16 mouse cellular contexts compared by ENCODE assay signal in genomic region chr12:85430434-85430833, GRCm38 (mm10). TPM values are rescaled to one million over a fixed set of nuclear protein-coding genes. Genes with fewer than 3 reads are reported as not detected.
DNase-seq lines count a peak whose midpoint lies in the region; ATAC-seq and TF ChIP-seq lines count a peak whose summit lies in the region.
"Had no signal": no experiment of that assay in that cellular context is flagged by ENCODE, and none has a peak within 500 bp of the region (broad histone marks: within the 10 kb centered on the region; RNA-seq: fewer than 3 reads in every experiment).

No protein-coding gene starts in this region.

- H3K4me2 ChIP-seq in lung, postnatal 0 days (replicated peaks; ENCODE audit: low read depth, low read length), result no peak overlapping the region
- H3K4me2 ChIP-seq in stomach, postnatal 0 days (replicated peaks; ENCODE audit: low read depth), result no peak overlapping the region
- H3K4me2 ChIP-seq: limb, embryonic 13.5 days had no signal

- H3K9ac ChIP-seq in lung, postnatal 0 days (replicated peaks; ENCODE audit: low read depth), result no peak overlapping the region
- H3K9ac ChIP-seq in stomach, postnatal 0 days (ENCODE audit: low read length), result no peak overlapping the region
- H3K9ac ChIP-seq: limb, embryonic 13.5 days had no signal

- H3K27me3 ChIP-seq in lung, postnatal 0 days (replicated peaks; ENCODE audit: insufficient read depth, low read length), result no peaks in the 10 kb centered on the region
- no peaks in the 10 kb centered on the region for H3K27me3 ChIP-seq in stomach, postnatal 0 days (ENCODE audit: control insufficient read depth, insufficient read depth, low read length)
- H3K27me3 ChIP-seq: limb, embryonic 13.5 days had no signal

- peak; percentile 32 for TF ChIP-seq CTCF in lung, postnatal 0 days (IDR thresholded peaks at IDR 0.05)
- TF ChIP-seq CTCF in stomach, postnatal 0 days (IDR thresholded peaks at IDR 0.05; ENCODE audit: low read depth), result peak; percentile 15; the same call in 1 of the 2 replicates

- H3K36me3 ChIP-seq in lung, postnatal 0 days (ENCODE audit: insufficient read depth, low read length), result no peaks in the 10 kb centered on the region
- no peaks in the 10 kb centered on the region for H3K36me3 ChIP-seq in stomach, postnatal 0 days (ENCODE audit: control insufficient read depth, insufficient read depth, low read length)
- H3K36me3 ChIP-seq: forebrain, embryonic 10.5 days; limb, embryonic 13.5 days had no signal

- ATAC-seq in lung, postnatal 0 days, result peak; percentile 38; the same call in 1 of the 2 replicates
- ATAC-seq in megakaryocyte, adult 5-6 weeks (ENCODE audit: poor library complexity, severe bottlenecking), result peak; percentile 56
- peak; percentile 56 for ATAC-seq in stomach, postnatal 0 days (ENCODE audit: low FRiP score, low TSS enrichment)

- peaks cover 5% of the 10 kb centered on the region; the same call in 1 of the 2 replicates for H3K4me1 ChIP-seq in lung, postnatal 0 days (ENCODE audit: insufficient read depth, low read depth, low read length)
- H3K4me1 ChIP-seq in stomach, postnatal 0 days (replicated peaks; ENCODE audit: control insufficient read depth, insufficient read depth), result no peaks in the 10 kb centered on the region; the same call in 1 of the 2 replicates

- no peak for TF ChIP-seq EP300 in lung, postnatal 0 days (IDR thresholded peaks at IDR 0.05)
- TF ChIP-seq EP300 in stomach, postnatal 0 days (optimal IDR thresholded peaks at IDR 0.05), result no peak

- intact Hi-C loops in gastrocnemius, postnatal 14 days (cut with DNase I; ENCODE audit: low total_unique reads), result loop anchor here (10.0 kb wide), 1 partner anchor 54 kb away; no protein-coding TSS in a partner anchor

- no peaks in the 10 kb centered on the region for H3K9me3 ChIP-seq in lung, postnatal 0 days (ENCODE audit: low read length)
- H3K9me3 ChIP-seq in stomach, postnatal 0 days (ENCODE audit: control insufficient read depth, low read length), result no peaks in the 10 kb centered on the region
- H3K9me3 ChIP-seq: forebrain, embryonic 10.5 days; limb, embryonic 13.5 days; megakaryocyte, embryonic 14.5 days had no signal

- 27% methylated on average over 6 of the region's 6 CpGs for WGBS in lung, postnatal 0 days
- 28% methylated on average over 6 of the region's 6 CpGs for WGBS in stomach, postnatal 0 days

- H3K4me3 ChIP-seq in lung, postnatal 0 days (ENCODE audit: low read depth, low read length), result no peak overlapping the region
- no peak overlapping the region for H3K4me3 ChIP-seq in stomach, postnatal 0 days (ENCODE audit: low read depth, low read length)
- H3K4me3 ChIP-seq: forebrain, embryonic 10.5 days; gastrocnemius, adult 2 months; limb, embryonic 13.5 days; megakaryocyte, embryonic 14.5 days had no signal

- DNase-seq in lung, postnatal 0 days (ENCODE audit: low spot score), result peak; percentile 39
- no peak for DNase-seq in lung, postnatal 10 days
- DNase-seq in T-cell, adult 2 months (ENCODE audit: low spot score), result peak; percentile 53
- peak; percentile 59 for DNase-seq in stomach, postnatal 0 days (ENCODE audit: low spot score)
- no peak for DNase-seq in gastrocnemius, postnatal 14 days
- no peak for DNase-seq in embryo, embryonic 10.5 days (ENCODE audit: low spot score)
- DNase-seq: adrenal gland, adult 8-10 months; gastrocnemius, adult 2 months; heart, postnatal 10 days; kidney, adult 18-20 months; layer of hippocampus, postnatal 36 days; right cerebral cortex, postnatal 14 days had no signal

- H3K27ac ChIP-seq in lung, postnatal 0 days (ENCODE audit: low read length), result no peak overlapping the region
- peak overlapping the region; percentile 83 for H3K27ac ChIP-seq in stomach, postnatal 0 days (replicated peaks)
- H3K27ac ChIP-seq: forebrain, embryonic 10.5 days; gastrocnemius, adult 2 months; limb, embryonic 13.5 days had no signal

RNA-seq across cellular contexts. Expression of gene Fos, which starts 43.3 kb away (rescaled TPM):
- polyA plus RNA-seq in lung, postnatal 0 days (2015; fragmentation: Nextera tagmentation; extraction: Ambion mirVana), result 30.8 and 33.8 TPM in 2 replicates
- 468 and 475 TPM in 2 replicates for total RNA-seq in megakaryocyte, adult 5-6 weeks (2015)
- total RNA-seq in megakaryocyte, adult 5-6 weeks (2017), result 389 and 431 TPM in 2 replicates
- 18.2 and 23.2 TPM in 2 replicates for polyA plus RNA-seq in stomach, postnatal 0 days (2015; fragmentation: Nextera tagmentation; extraction: Ambion mirVana)
- 1 to 10 TPM; 7.6 to 8.9 TPM for total RNA-seq in gastrocnemius, postnatal 14 days (2021)

RNA-seq across cellular contexts. Expression of gene Tmed10, which starts 55.8 kb away (rescaled TPM):
- polyA plus RNA-seq in lung, postnatal 0 days (2015; fragmentation: Nextera tagmentation; extraction: Ambion mirVana), result 329 and 354 TPM in 2 replicates
- total RNA-seq in megakaryocyte, adult 5-6 weeks (2015), result 297 and 300 TPM in 2 replicates
- 128 and 157 TPM in 2 replicates for total RNA-seq in megakaryocyte, adult 5-6 weeks (2017)
- polyA plus RNA-seq in stomach, postnatal 0 days (2015; fragmentation: Nextera tagmentation; extraction: Ambion mirVana), result 351 and 370 TPM in 2 replicates
- total RNA-seq in gastrocnemius, postnatal 14 days (2021), result 100 to 1,000 TPM; 130 to 135 TPM

Comparison
In these comparisons a context has a peak if more than half of its experiments do, and no peak if none do; other contexts are left out.
1. DNase-seq: peak in lung, postnatal 0 days (single experiment), T-cell, adult 2 months (single experiment) and stomach, postnatal 0 days (single experiment); none in lung, postnatal 10 days (single experiment), gastrocnemius, postnatal 14 days (single experiment) and embryo, embryonic 10.5 days (single experiment).
2. RNA of gene Fos, which starts 43.3 kb away (total RNA-seq): 389 to 475 TPM in megakaryocyte, adult 5-6 weeks; 7.6 to 8.9 TPM in gastrocnemius, postnatal 14 days; every median in the first group is over 10 times any median in the second.
3. Peak in every context shown above with its lines, with median percentiles within 50 percentile points of each other: ATAC-seq.